Mouse (Mus musculus) central nervous system, embryonic 11.5 days (tissue): ENCODE results near the gene Vmn1r188. TPM values are rescaled to one million over a fixed set of nuclear protein-coding genes. Genes with fewer than 3 reads are reported as not detected.

Source experiments
- polyA plus RNA-seq: library from polyadenylated mRNA; depleted of rRNA; stranded (reverse); fragments of >200 nt; gene quantifications from 2 replicates; pipeline ENCODE4 v1.2.3, GENCODE M21; 2012; rRNA removed

The Vmn1r188 gene
- not detected in 2 replicates for polyA plus RNA-seq

DNA sequence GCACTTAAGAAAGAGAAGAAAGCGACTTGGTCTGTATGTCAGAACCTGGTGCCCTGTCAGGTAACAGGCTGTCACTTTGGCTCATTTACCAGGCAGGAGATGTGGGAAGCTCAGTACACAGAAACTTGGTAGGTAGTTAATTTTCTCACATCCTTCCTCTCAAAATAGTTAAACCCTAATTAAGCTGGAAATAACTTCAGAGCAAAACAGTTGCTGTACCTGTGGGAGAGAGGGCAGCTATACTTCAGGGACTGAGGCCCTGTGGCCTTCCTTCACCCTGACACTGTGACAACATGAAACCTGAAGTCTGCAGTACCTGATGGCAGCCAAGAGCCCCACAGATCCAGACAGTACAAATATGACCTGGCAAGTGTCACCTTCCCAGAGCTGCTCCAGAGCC lies at the start of gene Vmn1r188:
Vmn1r188 (plus strand) TSS at position 301 of the 400 bp plus-strand sequence.

DNA sequence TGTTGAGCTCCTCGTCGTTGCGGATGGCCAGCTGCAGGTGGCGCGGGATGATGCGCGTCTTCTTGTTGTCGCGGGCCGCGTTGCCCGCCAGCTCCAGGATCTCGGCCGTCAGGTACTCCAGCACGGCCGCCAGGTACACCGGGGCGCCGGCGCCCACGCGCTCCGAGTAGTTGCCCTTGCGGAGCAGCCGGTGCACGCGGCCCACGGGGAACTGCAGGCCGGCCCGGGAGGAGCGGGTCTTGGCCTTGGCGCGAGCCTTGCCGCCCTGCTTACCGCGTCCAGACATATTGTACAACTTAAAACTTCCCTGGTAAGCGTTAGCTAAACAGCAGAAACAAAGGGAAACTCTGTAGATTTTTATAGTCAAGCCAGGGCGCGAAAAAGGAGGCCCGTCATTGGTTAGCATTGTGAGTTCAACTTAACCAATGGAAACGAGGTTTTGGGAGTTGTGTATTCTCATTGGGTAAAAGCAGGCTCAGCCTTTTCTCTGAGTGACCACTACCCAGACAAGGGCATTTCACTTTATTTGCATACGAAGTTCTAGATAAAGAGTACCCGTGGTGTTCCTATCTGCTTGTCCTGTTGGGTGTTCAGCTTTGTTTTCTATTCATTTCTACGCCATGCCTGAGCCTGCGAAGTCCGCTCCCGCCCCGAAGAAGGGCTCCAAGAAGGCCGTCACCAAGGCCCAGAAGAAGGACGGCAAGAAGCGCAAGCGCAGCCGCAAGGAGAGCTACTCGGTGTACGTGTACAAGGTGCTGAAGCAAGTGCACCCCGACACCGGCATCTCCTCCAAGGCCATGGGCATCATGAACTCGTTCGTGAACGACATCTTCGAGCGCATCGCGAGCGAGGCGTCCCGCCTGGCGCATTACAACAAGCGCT lies 48.7 kb upstream of the Vmn1r188 start, which contains the start of the genes Hist1h2ah and Hist1h2bk:
Hist1h2ah (minus strand) TSS at position 302 of the 882 bp plus-strand sequence.
Hist1h2bk (plus strand) TSS at position 604 of the 882 bp plus-strand sequence.

DNA sequence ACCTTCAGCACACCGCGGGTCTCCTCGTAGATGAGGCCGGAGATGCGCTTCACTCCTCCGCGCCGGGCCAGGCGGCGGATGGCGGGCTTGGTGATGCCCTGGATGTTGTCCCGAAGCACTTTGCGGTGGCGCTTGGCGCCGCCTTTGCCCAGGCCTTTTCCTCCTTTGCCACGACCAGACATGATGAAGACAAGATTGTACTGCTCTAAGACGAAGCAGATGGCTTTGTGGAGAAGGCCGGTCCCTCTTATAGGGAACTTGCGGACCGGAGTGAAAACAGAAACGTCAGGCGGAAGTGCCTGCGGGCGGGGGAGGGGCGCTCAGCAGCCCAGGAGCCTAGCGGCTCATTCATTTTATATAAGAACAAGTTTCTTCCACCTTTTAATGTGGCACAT lies 43.1 kb upstream of the Vmn1r188 start, which contains the start of gene Hist1h4i:
Hist1h4i (minus strand) TSS at position 221 of the 395 bp plus-strand sequence.

GRCm38 (mm10) chr13:22042568-22043502 lies 41.4 kb upstream of the Vmn1r188 start, which contains the start of the genes Hist1h2ag and Hist1h2bj:
Hist1h2ag (minus strand) TSS chr13:22042944.
Hist1h2bj (plus strand) TSS chr13:22043214.

DNA sequence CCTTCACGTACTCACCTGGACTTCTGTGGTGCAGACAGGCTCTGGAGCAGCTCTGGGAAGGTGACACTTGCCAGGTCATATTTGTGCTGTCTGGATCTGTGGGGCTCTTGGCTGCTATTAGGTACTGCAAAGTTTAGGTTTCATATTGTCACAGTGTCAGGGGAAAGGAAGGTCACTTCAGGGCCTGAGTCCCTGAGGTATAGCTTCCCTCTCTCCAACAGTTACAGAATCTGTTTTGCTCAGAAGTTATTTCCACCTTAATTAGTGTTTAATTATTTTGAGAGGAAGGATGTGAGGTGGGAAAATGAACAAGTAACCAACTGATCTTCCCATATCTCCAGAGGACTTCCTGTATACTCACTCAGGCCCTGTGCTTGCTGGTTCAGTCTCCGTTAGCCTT lies 21.5 kb downstream of the Vmn1r188 start, which contains the start of gene Vmn1r189:
Vmn1r189 (minus strand) TSS at position 101 of the 400 bp plus-strand sequence.

Other genes with a start within 250 kb of the Vmn1r188 start
- gene Zfp184, start 139.3 kb upstream of the Vmn1r188 start, polyA plus RNA-seq, result 13.1 and 19.9 TPM in 2 replicates
- 0.04 TPM in 1 of 2 replicates, not detected in the other for gene Pom121l2, start 103.2 kb upstream of the Vmn1r188 start, polyA plus RNA-seq
- 0.24 and 0.47 TPM in 2 replicates for gene Prss16, start 74.7 kb upstream of the Vmn1r188 start, polyA plus RNA-seq
- gene Hist1h2ah, start 48.9 kb upstream of the Vmn1r188 start, polyA plus RNA-seq, result 11.5 and 15.7 TPM in 2 replicates
- gene Hist1h2bk, start 48.6 kb upstream of the Vmn1r188 start, polyA plus RNA-seq, result 21.2 and 30.1 TPM in 2 replicates
- gene Hist1h4i, start 43.1 kb upstream of the Vmn1r188 start, polyA plus RNA-seq, result 60.0 and 87.2 TPM in 2 replicates
- gene Hist1h2ag, start 41.5 kb upstream of the Vmn1r188 start, polyA plus RNA-seq, result 45.5 and 69.8 TPM in 2 replicates
- 14.7 and 26.0 TPM in 2 replicates for gene Hist1h2bj, start 41.2 kb upstream of the Vmn1r188 start, polyA plus RNA-seq
- not detected in 2 replicates for gene Vmn1r189, start 21.4 kb downstream of the Vmn1r188 start, polyA plus RNA-seq
- gene Vmn1r191, start 99.5 kb downstream of the Vmn1r188 start, polyA plus RNA-seq, result not detected in 2 replicates
- not detected in 2 replicates for gene Vmn1r192, start 106.7 kb downstream of the Vmn1r188 start, polyA plus RNA-seq
- not detected in 2 replicates for gene Vmn1r193, start 138.7 kb downstream of the Vmn1r188 start, polyA plus RNA-seq
- not detected in 2 replicates for gene Vmn1r194, start 159.8 kb downstream of the Vmn1r188 start, polyA plus RNA-seq
- not detected in 2 replicates for gene Vmn1r195, start 186.1 kb downstream of the Vmn1r188 start, polyA plus RNA-seq
- not detected in 2 replicates for gene Vmn1r196, start 205.5 kb downstream of the Vmn1r188 start, polyA plus RNA-seq
- gene Vmn1r197, start 240.1 kb downstream of the Vmn1r188 start, polyA plus RNA-seq, result not detected in 2 replicates